Mouse (Mus musculus) intestine, embryonic 15.5 days (tissue): ENCODE results near the gene Vasp. TPM values are rescaled to one million over a fixed set of nuclear protein-coding genes. Genes with fewer than 3 reads are reported as not detected.

ENCODE experiments used
- ATAC-seq: fragments of 200-750 bp; cut with Nextera tagmentation; 2 replicates; pipeline ENCODE4 v1.8.0; 2017; ENCODE audit warnings: moderate TSS enrichment, moderate library complexity
- H3K27ac ChIP-seq: fragments of 300-500 bp; sonication (generic); 2 replicates; pipeline ENCODE4 v1.5.1; 2015; ENCODE audit warnings: mild to moderate bottlenecking, inconsistent platforms
- H3K27me3 ChIP-seq: fragments of 300-500 bp; sonication (generic); replicated peaks from 2 replicates; pipeline ENCODE4 v1.6.1; 2015; ENCODE audit warnings: inconsistent platforms
- H3K36me3 ChIP-seq: fragments of 300-500 bp; sonication (generic); 2 replicates; pipeline ENCODE4 v1.6.1; 2015; ENCODE audit warnings: inconsistent platforms
- H3K4me1 ChIP-seq: fragments of 300-500 bp; sonication (generic); replicated peaks from 2 replicates; pipeline ENCODE4 v1.6.1; 2015; ENCODE audit warnings: inconsistent platforms
- H3K4me2 ChIP-seq: fragments of 300-500 bp; sonication (generic); replicated peaks from 2 replicates; pipeline ENCODE4 v1.6.1; 2015; ENCODE audit warnings: mild to moderate bottlenecking, inconsistent platforms
- H3K4me3 ChIP-seq: fragments of 300-500 bp; sonication (generic); replicated peaks from 2 replicates; pipeline ENCODE4 v1.5.1; 2015; ENCODE audit warnings: inconsistent platforms
- H3K9ac ChIP-seq: fragments of 300-500 bp; sonication (generic); 2 replicates; pipeline ENCODE4 v1.6.1; 2015; ENCODE audit warnings: inconsistent platforms
- H3K9me3 ChIP-seq: fragments of 300-500 bp; sonication (generic); 2 replicates; pipeline ENCODE4 v1.6.1; 2016; ENCODE audit warnings: inconsistent platforms
- WGBS: fragments of 180-500 bp; shearing (Covaris S2); methylation state at CpG from one replicate; pipeline ENCODE4 v1.1.7; 2015; 5-methylcytosine and 5-hydroxymethylcytosine counted together
- polyA plus RNA-seq: library from polyadenylated mRNA; unstranded; fragments of >200 nt; fragmentation: Nextera tagmentation; extraction: Ambion mirVana; gene quantifications from 2 replicates; pipeline ENCODE4 v1.2.1, GENCODE M21; 2015

The Vasp gene
- polyA plus RNA-seq, 1 experiment from 2014 or later = 114 TPM

GRCm38 (mm10) chr7:19301461-19302263, 30.0 kb upstream of the Vasp start:
- H3K4me1 ChIP-seq = peaks cover 27% of the 10 kb centered on the region
- no peak overlapping the region for H3K27ac ChIP-seq
- 0 out of 2 replicates have a peak overlapping the region, but pooled peaks have one; percentile 6 for H3K9ac ChIP-seq
- H3K27me3 ChIP-seq = peaks cover 51% of the 10 kb centered on the region
- H3K4me2 ChIP-seq = peak overlapping the region; percentile 47
- ATAC-seq = no peak
- 11% methylated on average over 16 of the region's 16 CpGs for WGBS
- no peaks in the 10 kb centered on the region for H3K36me3 ChIP-seq
- H3K4me3 ChIP-seq = peak overlapping the region; percentile 43
- no peaks in the 10 kb centered on the region for H3K9me3 ChIP-seq

GRCm38 (mm10) chr7:19300501-19301421, 29.1 kb upstream of the Vasp start:
- no peak overlapping the region for H3K27ac ChIP-seq
- H3K27me3 ChIP-seq = peaks cover 42% of the 10 kb centered on the region
- H3K36me3 ChIP-seq = no peaks in the 10 kb centered on the region
- ATAC-seq = peak; percentile 87
- H3K4me2 ChIP-seq = peak overlapping the region; percentile 47
- H3K4me1 ChIP-seq = peaks cover 27% of the 10 kb centered on the region
- under 1% methylated on average over 29 of the region's 29 CpGs for WGBS
- H3K9ac ChIP-seq = peak overlapping the region; percentile 18
- H3K9me3 ChIP-seq = no peaks in the 10 kb centered on the region
- peak overlapping the region; percentile 43 for H3K4me3 ChIP-seq

GRCm38 (mm10) chr7:19299194-19299593, 27.6 kb upstream of the Vasp start:
- no peak for ATAC-seq
- peaks cover 17% of the 10 kb centered on the region; the same call in 1 of the 2 replicates for H3K4me1 ChIP-seq
- H3K36me3 ChIP-seq = no peaks in the 10 kb centered on the region
- WGBS = 20% methylated on average over 3 of the region's 3 CpGs
- peaks cover 26% of the 10 kb centered on the region for H3K27me3 ChIP-seq
- no peak overlapping the region for H3K27ac ChIP-seq
- H3K9ac ChIP-seq = no peak overlapping the region
- no peaks in the 10 kb centered on the region for H3K9me3 ChIP-seq
- H3K4me3 ChIP-seq = no peak overlapping the region
- no peak overlapping the region for H3K4me2 ChIP-seq

GRCm38 (mm10) chr7:19297794-19298193, 26.2 kb upstream of the Vasp start:
- Histone ChIP-seq H3K9ac (no peak overlapping the region), H3K9me3 (no peaks in the 10 kb centered on the region), H3K4me3 (no peak overlapping the region), H3K4me2 (no peak overlapping the region), H3K4me1 (0 out of 2 replicates have a peak, but pooled peaks cover 11% of the 10 kb centered on the region), H3K27ac (no peak overlapping the region), H3K36me3 (no peaks in the 10 kb centered on the region), H3K27me3 (peaks cover 13% of the 10 kb centered on the region; the same call in 1 of the 2 replicates)
- 87% methylated on average over 5 of the region's 5 CpGs for WGBS
- ATAC-seq = no peak

GRCm38 (mm10) chr7:19297034-19297433, 25.4 kb upstream of the Vasp start:
- H3K27me3 ChIP-seq = peaks cover 5% of the 10 kb centered on the region; the same call in 1 of the 2 replicates
- H3K27ac ChIP-seq = no peak overlapping the region
- no peak overlapping the region for H3K4me2 ChIP-seq
- 0 out of 2 replicates have a peak, but pooled peaks cover 10% of the 10 kb centered on the region for H3K4me1 ChIP-seq
- H3K9me3 ChIP-seq = no peaks in the 10 kb centered on the region
- ATAC-seq = no peak
- no peaks in the 10 kb centered on the region for H3K36me3 ChIP-seq
- no peak overlapping the region for H3K9ac ChIP-seq
- 86% methylated on average over 6 of the region's 6 CpGs for WGBS
- no peak overlapping the region for H3K4me3 ChIP-seq

GRCm38 (mm10) chr7:19295503-19296185, 24.0 kb upstream of the Vasp start:
- no peak overlapping the region for H3K27ac ChIP-seq
- H3K9me3 ChIP-seq = no peaks in the 10 kb centered on the region
- peak overlapping the region; percentile 45 for H3K9ac ChIP-seq
- no peaks in the 10 kb centered on the region for H3K27me3 ChIP-seq
- 13% methylated on average over 21 of the region's 22 CpGs for whole genome bisulfite sequencing
- H3K4me1 ChIP-seq = peaks cover 12% of the 10 kb centered on the region
- peak overlapping the region; percentile 83 for H3K4me2 ChIP-seq
- no peaks in the 10 kb centered on the region for H3K36me3 ChIP-seq
- ATAC-seq = peak; percentile 71
- peak overlapping the region; percentile 37 for H3K4me3 ChIP-seq

GRCm38 (mm10) chr7:19290969-19291596, 19.5 kb upstream of the Vasp start:
- H3K4me2 ChIP-seq = peak overlapping the region; percentile 68
- H3K9me3 ChIP-seq = no peaks in the 10 kb centered on the region
- H3K4me3 ChIP-seq = peak overlapping the region; percentile 41
- H3K27me3 ChIP-seq = no peaks in the 10 kb centered on the region
- H3K36me3 ChIP-seq = no peaks in the 10 kb centered on the region
- 2% methylated on average over 20 of the region's 20 CpGs for WGBS
- peak; percentile 57 for ATAC-seq
- H3K27ac ChIP-seq = 0 out of 2 replicates have a peak overlapping the region, but pooled peaks have one; percentile 48
- H3K9ac ChIP-seq = peak overlapping the region; percentile 47
- peaks cover 9% of the 10 kb centered on the region for H3K4me1 ChIP-seq

GRCm38 (mm10) chr7:19284763-19285162, 13.1 kb upstream of the Vasp start:
- Histone ChIP-seq H3K36me3 (no peaks in the 10 kb centered on the region), H3K27ac (no peak overlapping the region), H3K9ac (no peak overlapping the region), H3K4me2 (no peak overlapping the region), H3K27me3 (peaks cover 22% of the 10 kb centered on the region), H3K4me3 (no peak overlapping the region), H3K9me3 (no peaks in the 10 kb centered on the region), H3K4me1 (peaks cover 6% of the 10 kb centered on the region)
- no peak for ATAC-seq
- 26% methylated on average over 4 of the region's 4 CpGs for WGBS

- Histone ChIP-seq H3K4me1 (peaks cover 12% of the 10 kb centered on the region), H3K9me3 (no peaks in the 10 kb centered on the region), H3K4me2 (peak overlapping the region; percentile 100), H3K9ac (no peak overlapping the region), H3K36me3 (no peaks in the 10 kb centered on the region), H3K4me3 (peak overlapping the region; percentile 56), H3K27ac (no peak overlapping the region), H3K27me3 (peaks cover 36% of the 10 kb centered on the region)
- no peak for ATAC-seq
- 39% methylated on average over 14 of the region's 14 CpGs for WGBS
Observed at GRCm38 (mm10) chr7:19283406-19283804, 11.8 kb upstream of the Vasp start.

- peak overlapping the region; percentile 43 for H3K9ac ChIP-seq
- H3K4me3 ChIP-seq = peak overlapping the region; percentile 56
- H3K27me3 ChIP-seq = peaks cover 41% of the 10 kb centered on the region
Observed at GRCm38 (mm10) chr7:19282791-19283405, 11.3 kb upstream of the Vasp start.

GRCm38 (mm10) chr7:19282385-19282784, 10.8 kb upstream of the Vasp start, which contains the start of gene Rtn2:
TSS of gene Rtn2 (plus strand) at chr7:19282624.
- Histone ChIP-seq H3K9me3 (no peaks in the 10 kb centered on the region), H3K4me1 (peaks cover 12% of the 10 kb centered on the region), H3K27ac (no peak within 1 kb of the TSS), H3K27me3 (peaks cover 46% of the 10 kb centered on the region), H3K9ac (peak within 1 kb of the TSS; percentile 43), H3K4me2 (peak within 1 kb of the TSS; percentile 100), H3K4me3 (peak within 1 kb of the TSS; percentile 56), H3K36me3 (no peaks in the 10 kb centered on the region)
- peak; percentile 89 for ATAC-seq
- WGBS = under 1% methylated on average over 37 of the region's 37 CpGs

More at GRCm38 (mm10) chr7:19282791-19283405, 11.3 kb upstream of the Vasp start:
- Histone ChIP-seq H3K36me3 (no peaks in the 10 kb centered on the region), H3K4me2 (peak overlapping the region; percentile 100), H3K9me3 (no peaks in the 10 kb centered on the region), H3K27ac (no peak overlapping the region), H3K4me1 (peaks cover 12% of the 10 kb centered on the region)
- ATAC-seq = peak; percentile 77
- WGBS = 1% methylated on average over 35 of the region's 35 CpGs
